Mouse (Mus musculus): ENCODE data around the gene E2f4. TPM values are rescaled to one million over a fixed set of nuclear protein-coding genes. Genes with fewer than 3 reads are reported as not detected.
A peak's percentile ranks its signal among the peaks of the same experiment; 100 is the strongest.
"Not testable (repeated sequence)": the region's sequence is repeated elsewhere in the genome, so short reads cannot be mapped to it uniquely, and the experiment has no call there.

Gene E2f4
- polyA plus RNA-seq, 1 experiment from 2014 or later = 187 TPM

DNA sequence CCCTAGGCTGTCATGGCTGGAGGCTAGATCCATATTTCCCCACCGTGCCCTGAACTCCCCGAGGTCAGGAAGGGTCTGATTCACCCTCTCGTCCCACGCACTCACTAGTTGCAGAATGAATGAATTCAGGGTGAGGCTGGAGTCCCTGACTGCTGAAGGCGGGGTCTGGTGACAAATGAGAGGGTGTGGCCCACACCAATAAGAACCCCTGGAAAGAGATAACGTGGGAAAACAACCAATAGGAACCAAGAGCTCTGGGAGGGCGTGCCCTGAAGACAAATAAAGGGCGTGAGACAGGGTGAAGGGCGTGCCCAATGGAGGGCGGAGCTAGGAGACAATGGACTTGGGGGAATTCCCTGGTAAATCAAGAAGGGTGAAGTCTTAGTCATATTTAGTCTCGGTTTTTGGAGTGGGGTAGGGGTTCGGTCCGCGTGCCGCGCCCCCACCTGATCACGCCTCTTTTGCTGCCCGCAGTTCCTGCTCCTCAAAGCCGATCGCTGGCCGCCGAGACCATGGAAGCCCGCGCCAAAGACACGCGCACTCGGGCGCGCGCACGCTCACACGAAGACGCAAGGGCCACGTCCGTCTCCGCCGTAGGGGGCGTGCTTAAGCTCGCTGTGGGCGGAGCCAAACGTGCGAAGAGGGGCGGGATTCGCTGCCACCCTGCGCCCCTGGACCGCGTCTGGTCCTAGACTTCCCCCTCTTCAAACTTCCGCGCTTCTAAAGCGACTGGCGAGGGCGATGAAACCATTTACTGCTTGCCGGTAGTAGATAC is 8.3 kb upstream of the E2f4 start:
- WGBS (ENCODE audit: insufficient replicate concordance) = under 1% methylated on average over 53 of the region's 53 CpGs
- peak overlapping the region; percentile 39 for H3K9ac ChIP-seq (ENCODE audit: low read depth, low read length)

DNA sequence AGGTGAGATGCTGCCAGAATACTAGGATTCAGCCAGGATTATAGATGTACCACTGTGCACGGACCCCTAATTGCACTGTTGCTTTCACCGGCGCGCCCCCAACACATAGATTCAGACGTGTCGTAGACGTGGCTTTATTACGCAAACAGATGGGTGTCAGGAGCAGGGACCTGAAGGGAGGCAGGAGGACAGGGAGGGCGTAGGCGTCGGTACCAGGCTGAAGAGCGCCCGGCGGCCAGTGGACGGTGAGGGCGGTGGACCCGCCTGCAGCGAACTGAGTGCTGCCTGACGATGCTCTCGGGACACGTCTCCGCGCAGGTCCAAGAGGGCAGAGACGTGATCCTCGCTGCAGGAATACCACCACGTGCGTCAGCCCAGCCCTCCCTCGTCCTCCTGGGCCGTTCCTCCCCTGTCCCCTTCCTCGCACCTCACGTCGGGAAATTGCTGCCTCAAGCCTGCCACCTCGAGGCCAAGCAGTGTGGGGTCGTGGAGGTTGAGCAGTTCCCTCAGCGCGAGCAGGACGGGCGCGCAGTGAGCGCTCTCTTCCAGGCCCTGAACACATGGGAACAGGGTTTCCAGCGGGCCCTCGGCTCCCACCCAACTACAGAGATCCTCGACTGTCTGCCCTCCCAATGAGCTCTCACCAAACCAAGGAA is 7.5 kb upstream of the E2f4 start, which contains the start of gene 4931428F04Rik:
Gene 4931428F04Rik (minus strand): TSS at position 60 of the 656 bp plus-strand sequence.
- no peak; the same call in none of the 2 replicates for ATAC-seq (ENCODE audit: low read depth)
- Histone ChIP-seq H3K4me1 (ENCODE audit: control insufficient read depth, low read depth, low read length) (peaks cover 23% of the 10 kb centered on the region), H3K4me2 (ENCODE audit: low read depth, low read length) (peak within 1 kb of the TSS; percentile 84), H3K9ac (ENCODE audit: low read depth, low read length) (peak within 1 kb of the TSS; percentile 39), H3K27ac (ENCODE audit: low read length) (0 out of 2 replicates have a peak within 1 kb of the TSS, but pooled peaks have one; percentile 26), H3K9me3 (replicated peaks; ENCODE audit: control insufficient read depth, low read length) (no peaks in the 10 kb centered on the region), H3K27me3 (ENCODE audit: control insufficient read depth, insufficient read depth, low read depth, low read length) (peaks cover 20% of the 10 kb centered on the region), H3K36me3 (ENCODE audit: control insufficient read depth, insufficient read depth) (no peaks in the 10 kb centered on the region), H3K4me3 (ENCODE audit: low read depth, low read length) (peak within 1 kb of the TSS; percentile 62)
- 4% methylated on average over 43 of the region's 43 CpGs for WGBS (ENCODE audit: insufficient replicate concordance)

More for the DNA sequence above, 8.3 kb upstream of the E2f4 start:
- Histone ChIP-seq H3K4me1 (ENCODE audit: control insufficient read depth, low read depth, low read length) (peaks cover 23% of the 10 kb centered on the region), H3K27me3 (ENCODE audit: control insufficient read depth, insufficient read depth, low read depth, low read length) (peaks cover 23% of the 10 kb centered on the region), H3K4me2 (ENCODE audit: low read depth, low read length) (peak overlapping the region; percentile 84), H3K36me3 (ENCODE audit: control insufficient read depth, insufficient read depth) (no peaks in the 10 kb centered on the region), H3K9me3 (replicated peaks; ENCODE audit: control insufficient read depth, low read length) (no peaks in the 10 kb centered on the region), H3K27ac (ENCODE audit: low read length) (0 out of 2 replicates have a peak overlapping the region, but pooled peaks have one; percentile 26), H3K4me3 (ENCODE audit: low read depth, low read length) (peak overlapping the region; percentile 62)
- ATAC-seq (ENCODE audit: low read depth) = peak; percentile 84

DNA sequence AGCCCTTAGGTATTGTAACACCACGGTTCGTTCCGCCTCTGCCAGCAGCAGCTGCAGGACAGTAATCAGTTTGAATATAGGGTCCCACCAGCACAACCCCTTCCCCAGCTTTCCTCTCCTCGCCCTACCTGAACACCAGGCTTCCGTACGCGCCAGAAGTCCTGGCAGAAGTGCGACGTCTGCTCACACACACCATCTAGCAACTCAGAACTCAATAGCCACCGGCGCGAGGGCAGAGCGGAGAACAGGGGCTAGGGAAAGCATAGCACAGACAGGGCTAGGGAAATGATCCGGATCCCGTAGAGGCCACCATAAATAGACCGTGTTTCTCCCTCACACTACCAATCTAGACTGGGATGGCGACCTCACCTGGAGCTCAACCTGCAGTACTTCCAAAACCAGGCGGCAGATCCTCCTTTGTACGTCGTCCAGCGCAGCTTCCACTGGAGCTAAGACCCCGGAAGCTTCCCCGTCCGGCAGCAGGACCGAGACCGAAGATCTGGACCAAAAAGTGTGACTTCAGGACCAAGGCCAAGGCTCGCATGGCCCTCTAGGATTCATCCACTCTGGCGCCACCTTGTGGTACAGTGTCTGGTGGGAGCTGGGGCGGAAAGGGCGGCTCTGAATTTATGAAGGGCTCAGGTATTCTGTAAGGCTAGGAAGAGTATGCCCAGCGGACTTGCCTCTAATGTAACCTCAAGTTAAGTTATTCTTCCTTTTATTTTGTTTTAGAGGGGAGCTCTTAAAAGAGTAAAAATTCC is 6.7 kb upstream of the E2f4 start:
- H3K9ac ChIP-seq (ENCODE audit: low read depth, low read length) = no peak overlapping the region
- peaks cover 15% of the 10 kb centered on the region for H3K27me3 ChIP-seq (ENCODE audit: control insufficient read depth, insufficient read depth, low read depth, low read length)
- no peak overlapping the region for H3K4me3 ChIP-seq (ENCODE audit: low read depth, low read length)
- H3K9me3 ChIP-seq (replicated peaks; ENCODE audit: control insufficient read depth, low read length) = no peaks in the 10 kb centered on the region
- peak overlapping the region; percentile 84; the same call in 1 of the 2 replicates for H3K4me2 ChIP-seq (ENCODE audit: low read depth, low read length)
- no peak overlapping the region for H3K27ac ChIP-seq (ENCODE audit: low read length)
- no peak for ATAC-seq (ENCODE audit: low read depth)
- H3K36me3 ChIP-seq (ENCODE audit: control insufficient read depth, insufficient read depth) = no peaks in the 10 kb centered on the region
- H3K4me1 ChIP-seq (ENCODE audit: control insufficient read depth, low read depth, low read length) = peaks cover 23% of the 10 kb centered on the region
- 16% methylated on average over 31 of the region's 31 CpGs for WGBS (ENCODE audit: insufficient replicate concordance)

DNA sequence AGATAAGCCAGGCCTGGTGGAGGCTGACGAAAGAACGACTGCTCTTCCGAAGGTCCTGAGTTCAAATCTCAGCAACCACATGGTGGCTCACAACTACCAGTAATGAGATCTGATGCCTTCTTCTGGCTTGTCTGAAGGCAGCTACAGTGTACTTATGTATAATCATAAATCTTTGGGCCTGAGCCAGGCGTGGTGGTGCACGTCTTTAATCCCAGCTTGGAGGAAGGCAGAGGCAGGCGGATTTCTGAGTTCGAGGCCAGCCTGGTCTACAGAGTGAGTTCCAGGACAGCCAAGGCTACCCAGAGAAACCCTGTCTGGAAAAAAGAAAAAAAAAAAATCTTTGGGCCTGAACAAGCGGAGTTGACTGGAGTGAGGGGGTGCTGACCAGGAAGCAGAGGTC is 6.1 kb upstream of the E2f4 start:
- H3K27ac ChIP-seq (ENCODE audit: low read length); H3K9ac ChIP-seq (ENCODE audit: low read depth, low read length); ATAC-seq (ENCODE audit: low read depth); H3K4me2 ChIP-seq (ENCODE audit: low read depth, low read length); H3K36me3 ChIP-seq (ENCODE audit: control insufficient read depth, insufficient read depth); H3K4me3 ChIP-seq (ENCODE audit: low read depth, low read length); H3K9me3 ChIP-seq (replicated peaks; ENCODE audit: control insufficient read depth, low read length): not testable (repeated sequence)
- Histone ChIP-seq H3K4me1 (ENCODE audit: control insufficient read depth, low read depth, low read length) (peaks cover 28% of the 10 kb centered on the region), H3K27me3 (ENCODE audit: control insufficient read depth, insufficient read depth, low read depth, low read length) (peaks cover 15% of the 10 kb centered on the region)
- 64% methylated on average over 8 of the region's 8 CpGs for WGBS (ENCODE audit: insufficient replicate concordance)

DNA sequence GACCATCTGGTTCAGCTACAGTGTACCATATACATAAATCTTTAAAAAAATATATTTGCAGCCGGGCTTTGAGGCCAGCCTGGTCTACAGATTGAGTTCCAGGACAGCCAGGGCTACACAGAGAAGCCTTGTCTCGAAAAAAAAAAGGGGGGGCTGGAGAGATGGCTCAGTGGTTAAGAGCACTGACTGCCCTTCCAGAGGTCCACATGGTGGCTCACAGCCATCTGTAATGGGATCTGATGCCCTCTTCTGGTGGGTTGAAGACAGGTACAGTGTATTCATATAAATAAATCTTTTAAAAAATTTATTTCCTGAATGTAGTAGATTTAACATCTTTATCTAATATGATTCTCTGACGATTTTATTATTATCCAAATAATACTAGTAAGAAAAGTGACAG is 5.7 kb upstream of the E2f4 start:
- H3K36me3 ChIP-seq (ENCODE audit: control insufficient read depth, insufficient read depth); H3K9ac ChIP-seq (ENCODE audit: low read depth, low read length); H3K4me3 ChIP-seq (ENCODE audit: low read depth, low read length); H3K27ac ChIP-seq (ENCODE audit: low read length); ATAC-seq (ENCODE audit: low read depth); H3K4me2 ChIP-seq (ENCODE audit: low read depth, low read length); H3K9me3 ChIP-seq (replicated peaks; ENCODE audit: control insufficient read depth, low read length): not testable (repeated sequence)
- 44% methylated on average over 3 of the region's 3 CpGs for WGBS (ENCODE audit: insufficient replicate concordance)
- Histone ChIP-seq H3K27me3 (ENCODE audit: control insufficient read depth, insufficient read depth, low read depth, low read length) (peaks cover 15% of the 10 kb centered on the region), H3K4me1 (ENCODE audit: control insufficient read depth, low read depth, low read length) (peaks cover 30% of the 10 kb centered on the region)

DNA sequence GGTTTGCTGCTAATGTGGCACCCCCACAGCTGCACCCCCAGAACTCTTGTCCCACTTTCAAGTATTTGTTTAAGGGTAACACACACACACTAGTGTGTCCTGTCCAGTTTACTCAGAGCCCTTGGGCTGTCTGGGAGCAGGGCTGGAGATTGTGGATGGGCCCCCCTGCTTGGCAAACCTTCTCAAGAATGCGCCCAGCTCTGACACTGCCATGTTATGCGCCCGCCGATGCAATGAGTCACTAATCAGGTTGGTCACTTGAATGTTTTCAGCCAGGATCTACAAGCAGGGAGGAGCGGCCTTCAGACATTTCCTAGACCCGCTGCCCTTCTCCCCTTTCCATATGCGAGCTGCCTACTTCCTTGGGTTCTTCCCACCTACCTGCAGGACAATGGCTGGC is 5.0 kb upstream of the E2f4 start:
- H3K9me3 ChIP-seq (replicated peaks; ENCODE audit: control insufficient read depth, low read length) = no peaks in the 10 kb centered on the region

DNA sequence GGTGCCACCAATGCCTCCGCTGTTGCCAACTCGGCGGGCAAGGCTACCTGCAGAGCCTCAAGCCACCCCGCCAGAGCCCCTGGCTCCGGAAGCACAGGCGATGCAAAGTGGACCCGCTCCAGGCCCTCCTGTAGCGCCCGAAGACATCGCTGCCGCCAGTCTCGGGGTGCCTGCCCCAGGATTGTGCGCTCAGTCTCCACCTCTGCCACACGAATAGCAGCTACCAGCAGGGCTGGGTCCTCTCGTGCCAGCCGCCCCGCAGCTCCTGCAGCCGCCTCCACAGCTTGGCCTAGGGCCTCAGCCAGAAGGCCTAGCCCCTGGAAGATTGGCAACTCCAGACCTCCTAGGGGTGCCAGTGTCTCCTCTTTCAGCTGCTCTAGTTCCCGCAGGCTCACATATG is 4.1 kb upstream of the E2f4 start:
- no peak overlapping the region for H3K27ac ChIP-seq (ENCODE audit: low read length)
- no peak overlapping the region for H3K4me2 ChIP-seq (ENCODE audit: low read depth, low read length)
- peaks cover 30% of the 10 kb centered on the region for H3K4me1 ChIP-seq (ENCODE audit: control insufficient read depth, low read depth, low read length)
- ATAC-seq (ENCODE audit: low read depth) = no peak
- no peaks in the 10 kb centered on the region for H3K9me3 ChIP-seq (replicated peaks; ENCODE audit: control insufficient read depth, low read length)
- 83% methylated on average over 19 of the region's 19 CpGs for WGBS (ENCODE audit: insufficient replicate concordance)
- H3K36me3 ChIP-seq (ENCODE audit: control insufficient read depth, insufficient read depth) = no peaks in the 10 kb centered on the region
- no peak overlapping the region for H3K9ac ChIP-seq (ENCODE audit: low read depth, low read length)
- peaks cover 15% of the 10 kb centered on the region for H3K27me3 ChIP-seq (ENCODE audit: control insufficient read depth, insufficient read depth, low read depth, low read length)
- H3K4me3 ChIP-seq (ENCODE audit: low read depth, low read length) = no peak overlapping the region

More for the DNA sequence above, 5.0 kb upstream of the E2f4 start:
- peaks cover 15% of the 10 kb centered on the region for H3K27me3 ChIP-seq (ENCODE audit: control insufficient read depth, insufficient read depth, low read depth, low read length)
- ATAC-seq (ENCODE audit: low read depth) = no peak
- WGBS (ENCODE audit: insufficient replicate concordance) = 80% methylated on average over 7 of the region's 7 CpGs
- H3K4me3 ChIP-seq (ENCODE audit: low read depth, low read length) = no peak overlapping the region
- no peak overlapping the region for H3K27ac ChIP-seq (ENCODE audit: low read length)
- H3K4me2 ChIP-seq (ENCODE audit: low read depth, low read length) = no peak overlapping the region
- H3K4me1 ChIP-seq (ENCODE audit: control insufficient read depth, low read depth, low read length) = peaks cover 30% of the 10 kb centered on the region
- no peak overlapping the region for H3K9ac ChIP-seq (ENCODE audit: low read depth, low read length)
- H3K36me3 ChIP-seq (ENCODE audit: control insufficient read depth, insufficient read depth) = no peaks in the 10 kb centered on the region

DNA sequence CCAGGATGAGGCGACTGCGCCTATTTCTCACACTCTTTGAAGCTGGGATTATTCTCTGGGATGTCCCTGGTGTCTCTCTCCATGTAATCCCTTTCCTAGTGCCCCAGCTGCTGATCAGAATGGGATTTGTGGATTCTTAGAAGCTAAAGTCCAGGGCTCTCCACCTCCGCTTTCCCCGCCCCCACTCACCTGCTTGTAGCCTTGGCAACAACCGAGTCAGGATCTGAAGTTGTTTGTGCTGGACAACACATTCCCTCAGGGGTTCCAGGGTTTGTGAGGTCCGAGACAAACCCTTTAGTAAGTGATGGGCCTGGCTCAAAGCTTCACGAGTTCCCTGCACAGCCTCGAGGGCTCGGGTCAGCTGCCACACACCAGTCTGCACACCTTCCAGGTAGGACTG is 2.7 kb upstream of the E2f4 start:
- Histone ChIP-seq H3K4me3 (ENCODE audit: low read depth, low read length) (peak overlapping the region; percentile 0; the same call in 1 of the 2 replicates), H3K9ac (ENCODE audit: low read depth, low read length) (no peak overlapping the region), H3K4me2 (ENCODE audit: low read depth, low read length) (no peak overlapping the region), H3K36me3 (ENCODE audit: control insufficient read depth, insufficient read depth) (peaks cover 4% of the 10 kb centered on the region; the same call in 1 of the 2 replicates), H3K27ac (ENCODE audit: low read length) (no peak overlapping the region), H3K4me1 (ENCODE audit: control insufficient read depth, low read depth, low read length) (peaks cover 27% of the 10 kb centered on the region), H3K27me3 (ENCODE audit: control insufficient read depth, insufficient read depth, low read depth, low read length) (peaks cover 11% of the 10 kb centered on the region), H3K9me3 (replicated peaks; ENCODE audit: control insufficient read depth, low read length) (no peaks in the 10 kb centered on the region)
- ATAC-seq (ENCODE audit: low read depth) = no peak
- 71% methylated on average over 9 of the region's 9 CpGs for WGBS (ENCODE audit: insufficient replicate concordance)
